Mouse (Mus musculus) midbrain, embryonic 11.5 days (tissue): Measurements from ENCODE around the gene Arl15. TPM values are rescaled to one million over a fixed set of nuclear protein-coding genes. Genes with fewer than 3 reads are reported as not detected.

Experiments
- ATAC-seq: fragments of 200-750 bp; cut with Nextera tagmentation; 2 replicates; pipeline ENCODE4 v1.8.0; 2017; ENCODE audit warnings: moderate TSS enrichment, moderate library complexity; ENCODE audit not compliant: low FRiP score
- DNase-seq: peaks from one replicate; pipeline ENCODE4 v3.0.0; 2015; ENCODE audit warnings: low spot score; ENCODE audit errors: missing footprints
- H3K27ac ChIP-seq: fragments of 300-500 bp; sonication (generic); 2 replicates; pipeline ENCODE4 v1.5.1; 2014; ENCODE audit warnings: low read depth, low read length
- H3K27me3 ChIP-seq: fragments of 300-500 bp; sonication (generic); 2 replicates; pipeline ENCODE4 v1.6.1; 2014; ENCODE audit warnings: mild to moderate bottlenecking, low read length, moderate library complexity, mixed read lengths; ENCODE audit not compliant: control insufficient read depth, insufficient read depth
- H3K36me3 ChIP-seq: fragments of 300-500 bp; sonication (generic); 2 replicates; pipeline ENCODE4 v1.6.1; 2014; ENCODE audit warnings: mild to moderate bottlenecking, low read length, moderate library complexity, mixed read lengths; ENCODE audit not compliant: control insufficient read depth, insufficient read depth
- H3K4me1 ChIP-seq: fragments of 300-500 bp; sonication (generic); 2 replicates; pipeline ENCODE4 v1.6.1; 2014; ENCODE audit warnings: low read length; ENCODE audit not compliant: control insufficient read depth, insufficient read depth
- H3K4me2 ChIP-seq: fragments of 300-500 bp; sonication (generic); 2 replicates; pipeline ENCODE4 v1.6.1; 2014; ENCODE audit warnings: mild to moderate bottlenecking, moderate library complexity
- H3K4me3 ChIP-seq: fragments of 300-500 bp; sonication (generic); 2 replicates; pipeline ENCODE4 v1.5.1; 2014; ENCODE audit warnings: low read depth, low read length
- H3K9ac ChIP-seq: fragments of 300-500 bp; sonication (generic); 2 replicates; pipeline ENCODE4 v1.6.1; 2014; ENCODE audit warnings: low read length
- H3K9me3 ChIP-seq: fragments of 300-500 bp; sonication (generic); 2 replicates; pipeline ENCODE4 v1.6.1; 2016; ENCODE audit warnings: low read length; ENCODE audit not compliant: control insufficient read depth
- WGBS: fragments of 180-500 bp; shearing (Covaris S2); extraction: QIAGEN DNeasy Blood & Tissue Kit; methylation state at CpG from one replicate; pipeline ENCODE4 v1.1.7; 2014; 5-methylcytosine and 5-hydroxymethylcytosine counted together
- polyA plus RNA-seq: library from polyadenylated mRNA; unstranded; fragments of >200 nt; fragmentation: Nextera tagmentation; extraction: Ambion mirVana; gene quantifications from 2 replicates; pipeline ENCODE4 v1.2.1, GENCODE M21; 2014

The Arl15 gene
- polyA plus RNA-seq, 1 experiment from 2014 or later, result 13.6 TPM

GRCm38 (mm10) chr13:113937231-113937630 lies 142.9 kb downstream of the Arl15 start:
- DNase-seq, result no peak
- Histone ChIP-seq H3K9ac (no peak overlapping the region), H3K4me1 (no peaks in the 10 kb centered on the region; the same call in 1 of the 2 replicates), H3K36me3 (no peaks in the 10 kb centered on the region), H3K27ac (no peak overlapping the region), H3K4me3 (no peak overlapping the region), H3K4me2 (no peak overlapping the region), H3K9me3 (no peaks in the 10 kb centered on the region), H3K27me3 (no peaks in the 10 kb centered on the region)
- ATAC-seq, result no peak
- WGBS, result 93% methylated on average over 5 of the region's 5 CpGs

GRCm38 (mm10) chr13:113938561-113938960 lies 144.3 kb downstream of the Arl15 start:
- Histone ChIP-seq H3K4me3 (no peak overlapping the region), H3K9ac (no peak overlapping the region), H3K4me2 (no peak overlapping the region), H3K4me1 (no peaks in the 10 kb centered on the region; the same call in 1 of the 2 replicates), H3K9me3 (no peaks in the 10 kb centered on the region), H3K27ac (no peak overlapping the region), H3K36me3 (no peaks in the 10 kb centered on the region), H3K27me3 (no peaks in the 10 kb centered on the region)
- ATAC-seq, result no peak
- DNase-seq, result no peak
- WGBS, result 93% methylated on average over 9 of the region's 9 CpGs

GRCm38 (mm10) chr13:113939097-113939496 lies 144.8 kb downstream of the Arl15 start:
- H3K9me3 ChIP-seq, result no peaks in the 10 kb centered on the region
- no peak overlapping the region for H3K4me3 ChIP-seq
- no peak overlapping the region for H3K27ac ChIP-seq
- H3K27me3 ChIP-seq, result no peaks in the 10 kb centered on the region
- no peak overlapping the region for H3K4me2 ChIP-seq
- H3K9ac ChIP-seq, result no peak overlapping the region
- ATAC-seq (no peak), DNase-seq (no peak)
- H3K4me1 ChIP-seq, result no peaks in the 10 kb centered on the region; the same call in 1 of the 2 replicates
- WGBS, result 92% methylated on average over 10 of the region's 10 CpGs
- H3K36me3 ChIP-seq, result no peaks in the 10 kb centered on the region

GRCm38 (mm10) chr13:113939681-113940080 lies 145.4 kb downstream of the Arl15 start:
- Histone ChIP-seq H3K27me3 (no peaks in the 10 kb centered on the region), H3K9ac (no peak overlapping the region), H3K4me1 (no peaks in the 10 kb centered on the region; the same call in 1 of the 2 replicates), H3K27ac (no peak overlapping the region), H3K4me2 (no peak overlapping the region), H3K9me3 (no peaks in the 10 kb centered on the region), H3K4me3 (no peak overlapping the region), H3K36me3 (no peaks in the 10 kb centered on the region)
- no peak for ATAC-seq
- WGBS, result 84% methylated on average over 3 of the region's 3 CpGs
- DNase-seq, result no peak

GRCm38 (mm10) chr13:113940151-113940550 lies 145.8 kb downstream of the Arl15 start:
- Histone ChIP-seq H3K9me3 (no peaks in the 10 kb centered on the region), H3K4me1 (no peaks in the 10 kb centered on the region), H3K4me3 (no peak overlapping the region), H3K4me2 (no peak overlapping the region), H3K36me3 (no peaks in the 10 kb centered on the region), H3K9ac (no peak overlapping the region), H3K27me3 (no peaks in the 10 kb centered on the region), H3K27ac (no peak overlapping the region)
- DNase-seq (no peak), ATAC-seq (no peak)
- WGBS, result 93% methylated on average over 7 of the region's 7 CpGs

GRCm38 (mm10) chr13:113941943-113942342 lies 147.6 kb downstream of the Arl15 start:
- no peaks in the 10 kb centered on the region for H3K9me3 ChIP-seq
- H3K9ac ChIP-seq, result no peak overlapping the region
- no peaks in the 10 kb centered on the region for H3K36me3 ChIP-seq
- no peak overlapping the region for H3K4me2 ChIP-seq
- ATAC-seq, result no peak
- WGBS, result 87% methylated on average over 3 of the region's 3 CpGs
- no peaks in the 10 kb centered on the region for H3K27me3 ChIP-seq
- H3K27ac ChIP-seq, result no peak overlapping the region
- no peak for DNase-seq
- no peaks in the 10 kb centered on the region for H3K4me1 ChIP-seq
- no peak overlapping the region for H3K4me3 ChIP-seq

- H3K9ac ChIP-seq, result no peak overlapping the region
- 84% methylated on average over 4 of the region's 4 CpGs for WGBS
- H3K36me3 ChIP-seq, result no peaks in the 10 kb centered on the region
- no peaks in the 10 kb centered on the region for H3K27me3 ChIP-seq
- H3K9me3 ChIP-seq, result no peaks in the 10 kb centered on the region
- ATAC-seq, result no peak
- peaks cover 7% of the 10 kb centered on the region; the same call in 1 of the 2 replicates for H3K4me1 ChIP-seq
- H3K4me3 ChIP-seq, result no peak overlapping the region
- no peak overlapping the region for H3K27ac ChIP-seq
- H3K4me2 ChIP-seq, result no peak overlapping the region
- DNase-seq, result no peak
These were observed 153.2 kb downstream of the Arl15 start for GRCm38 (mm10) chr13:113947546-113947945.

GRCm38 (mm10) chr13:113949708-113950107 lies 155.4 kb downstream of the Arl15 start:
- Histone ChIP-seq H3K27me3 (no peaks in the 10 kb centered on the region), H3K4me3 (no peak overlapping the region), H3K4me2 (no peak overlapping the region), H3K27ac (no peak overlapping the region), H3K4me1 (peaks cover 7% of the 10 kb centered on the region; the same call in 1 of the 2 replicates), H3K9me3 (no peaks in the 10 kb centered on the region), H3K36me3 (no peaks in the 10 kb centered on the region), H3K9ac (no peak overlapping the region)
- DNase-seq (no peak), ATAC-seq (no peak)
- 75% methylated on average over 5 of the region's 5 CpGs for WGBS

- 89% methylated on average over 6 of the region's 6 CpGs for WGBS
- no peak overlapping the region for H3K4me3 ChIP-seq
- H3K36me3 ChIP-seq, result no peaks in the 10 kb centered on the region
- H3K9ac ChIP-seq, result no peak overlapping the region
- H3K4me1 ChIP-seq, result peaks cover 7% of the 10 kb centered on the region; the same call in 1 of the 2 replicates
- no peak for ATAC-seq
- no peaks in the 10 kb centered on the region for H3K27me3 ChIP-seq
- H3K9me3 ChIP-seq, result no peaks in the 10 kb centered on the region
- no peak overlapping the region for H3K27ac ChIP-seq
- no peak for DNase-seq
- H3K4me2 ChIP-seq, result no peak overlapping the region
These were observed 155.8 kb downstream of the Arl15 start for GRCm38 (mm10) chr13:113950131-113950530.
